Mouse (Mus musculus) forebrain, embryonic 11.5 days (tissue): ENCODE data around the gene Mgmt. TPM values are rescaled to one million over a fixed set of nuclear protein-coding genes. Genes with fewer than 3 reads are reported as not detected.
A peak's percentile ranks its signal among the peaks of the same experiment; 100 is the strongest.

Source experiments
- ATAC-seq: fragments of 200-750 bp; cut with Nextera tagmentation; replicated peaks from 2 replicates; pipeline ENCODE4 v1.8.0; 2017; ENCODE audit warnings: moderate TSS enrichment; ENCODE audit not compliant: low FRiP score
- DNase-seq: peaks from one replicate; pipeline ENCODE4 v3.0.0-alpha.2; 2017; ENCODE audit warnings: low spot score
- H3K27ac ChIP-seq: fragments of 300-500 bp; sonication (generic); 2 replicates; pipeline ENCODE4 v1.5.1; 2014; ENCODE audit warnings: low read depth, low read length
- H3K27me3 ChIP-seq: fragments of 300-500 bp; sonication (generic); 2 replicates; pipeline ENCODE4 v1.6.1; 2014; ENCODE audit warnings: mild to moderate bottlenecking, low read length, mixed read lengths; ENCODE audit not compliant: control insufficient read depth, insufficient read depth
- H3K36me3 ChIP-seq: fragments of 300-500 bp; sonication (generic); 2 replicates; pipeline ENCODE4 v1.6.1; 2014; ENCODE audit warnings: mild to moderate bottlenecking, low read length, moderate library complexity, mixed read lengths; ENCODE audit not compliant: control insufficient read depth, insufficient read depth
- H3K4me1 ChIP-seq: fragments of 300-500 bp; sonication (generic); replicated peaks from 2 replicates; pipeline ENCODE4 v1.6.1; 2014; ENCODE audit warnings: low read length, mixed read lengths; ENCODE audit not compliant: control insufficient read depth, insufficient read depth
- H3K4me2 ChIP-seq: fragments of 300-500 bp; sonication (generic); 2 replicates; pipeline ENCODE4 v1.6.1; 2014; ENCODE audit warnings: low read depth, mild to moderate bottlenecking, low read length, moderate library complexity, mixed read lengths; ENCODE audit not compliant: severe bottlenecking
- H3K4me3 ChIP-seq: fragments of 300-500 bp; sonication (generic); 2 replicates; pipeline ENCODE4 v1.5.1; 2014; ENCODE audit warnings: low read depth, low read length
- H3K9ac ChIP-seq: fragments of 300-500 bp; sonication (generic); 2 replicates; pipeline ENCODE4 v1.6.1; 2014; ENCODE audit warnings: low read length
- H3K9me3 ChIP-seq: fragments of 300-500 bp; sonication (generic); 2 replicates; pipeline ENCODE4 v1.6.1; 2016; ENCODE audit warnings: low read length, mixed read lengths; ENCODE audit not compliant: control insufficient read depth
- WGBS: fragments of 180-500 bp; shearing (Covaris S2); extraction: QIAGEN DNeasy Blood & Tissue Kit; methylation state at CpG from one replicate; pipeline ENCODE4 v1.1.7; 2014; 5-methylcytosine and 5-hydroxymethylcytosine counted together
- polyA plus RNA-seq: library from polyadenylated mRNA; unstranded; fragments of >200 nt; fragmentation: Nextera tagmentation; extraction: Ambion mirVana; gene quantifications from 2 replicates; pipeline ENCODE4 v1.2.1, GENCODE M21; 2014

The Mgmt gene
- polyA plus RNA-seq, 1 experiment from 2014 or later = 3.4 TPM

DNA sequence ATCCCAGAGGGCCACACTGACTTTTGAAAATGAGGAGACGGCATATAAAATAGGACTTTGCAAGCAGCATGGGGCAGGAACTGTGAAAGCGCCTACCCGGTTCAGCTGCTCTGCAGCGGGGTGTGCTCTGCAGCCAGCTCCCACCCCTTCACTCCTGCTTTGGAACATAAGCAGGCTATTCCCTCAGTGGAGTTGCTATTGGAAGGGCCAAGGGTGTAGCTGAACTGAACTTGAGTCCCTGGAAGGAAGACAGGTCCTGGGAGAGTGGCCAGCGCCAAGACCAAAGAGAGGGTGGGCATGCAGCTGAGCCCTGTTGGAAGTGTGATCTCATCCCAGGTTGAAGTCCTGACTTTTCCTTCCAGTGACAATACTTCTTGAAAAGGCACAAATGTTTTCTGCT, 179.5 kb downstream of the Mgmt start:
- DNase-seq = no peak
- WGBS = 86% methylated on average over 5 of the region's 5 CpGs
- Histone ChIP-seq H3K9ac (no peak overlapping the region), H3K27ac (no peak overlapping the region), H3K36me3 (no peaks in the 10 kb centered on the region), H3K9me3 (no peaks in the 10 kb centered on the region), H3K4me1 (no peaks in the 10 kb centered on the region), H3K27me3 (no peaks in the 10 kb centered on the region), H3K4me3 (no peak overlapping the region), H3K4me2 (no peak overlapping the region)
- ATAC-seq = no peak

DNA sequence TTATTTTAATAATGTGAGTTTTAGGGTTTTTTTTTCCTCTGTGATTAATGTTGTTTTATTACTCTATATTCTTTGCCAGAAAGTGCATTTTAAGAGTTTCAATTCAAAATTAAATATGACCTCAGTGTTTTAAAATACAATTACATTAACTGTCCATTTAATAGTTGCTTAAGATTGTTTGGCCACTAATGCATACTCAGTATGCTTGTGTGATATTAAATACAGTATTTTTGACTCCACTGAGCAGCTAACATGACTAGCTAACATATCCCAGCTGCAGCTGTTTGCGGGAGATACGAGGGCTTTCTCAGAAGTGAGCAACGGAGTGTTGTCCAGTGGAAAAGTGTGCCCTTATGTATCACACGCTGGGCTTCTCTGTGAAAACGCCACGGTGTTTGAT, 179.9 kb downstream of the Mgmt start:
- H3K27ac ChIP-seq = no peak overlapping the region
- ATAC-seq (no peak), DNase-seq (no peak)
- H3K36me3 ChIP-seq = no peaks in the 10 kb centered on the region
- no peak overlapping the region for H3K4me2 ChIP-seq
- H3K4me3 ChIP-seq = no peak overlapping the region
- no peaks in the 10 kb centered on the region for H3K27me3 ChIP-seq
- H3K9me3 ChIP-seq = no peaks in the 10 kb centered on the region
- WGBS = 92% methylated on average over 6 of the region's 6 CpGs
- H3K4me1 ChIP-seq = no peaks in the 10 kb centered on the region
- no peak overlapping the region for H3K9ac ChIP-seq

DNA sequence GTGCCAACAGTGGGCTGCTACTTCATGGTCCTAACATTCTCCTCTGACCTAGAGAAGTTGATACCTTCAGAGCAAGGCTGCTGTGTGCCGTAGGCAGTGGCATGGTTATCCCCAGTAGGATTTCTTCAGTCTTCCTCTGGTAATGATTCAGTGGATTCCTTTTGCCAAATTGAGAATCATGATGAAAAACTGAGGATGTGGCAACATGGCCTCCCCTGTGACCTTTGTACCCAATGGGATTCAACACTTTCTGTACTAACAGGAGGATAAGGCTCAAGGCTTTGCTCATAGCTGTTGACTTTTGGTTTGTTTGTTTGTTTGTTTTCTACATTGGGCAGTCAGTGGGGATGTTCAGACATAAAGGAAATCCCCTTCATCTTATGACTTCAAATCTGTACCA, 180.9 kb downstream of the Mgmt start:
- Histone ChIP-seq H3K27ac (no peak overlapping the region), H3K4me3 (no peak overlapping the region), H3K36me3 (no peaks in the 10 kb centered on the region), H3K9ac (no peak overlapping the region), H3K4me1 (no peaks in the 10 kb centered on the region), H3K27me3 (no peaks in the 10 kb centered on the region), H3K4me2 (no peak overlapping the region), H3K9me3 (no peaks in the 10 kb centered on the region)
- no peak for ATAC-seq
- WGBS = 92% methylated on average over 1 of the region's 1 CpGs
- no peak for DNase-seq

DNA sequence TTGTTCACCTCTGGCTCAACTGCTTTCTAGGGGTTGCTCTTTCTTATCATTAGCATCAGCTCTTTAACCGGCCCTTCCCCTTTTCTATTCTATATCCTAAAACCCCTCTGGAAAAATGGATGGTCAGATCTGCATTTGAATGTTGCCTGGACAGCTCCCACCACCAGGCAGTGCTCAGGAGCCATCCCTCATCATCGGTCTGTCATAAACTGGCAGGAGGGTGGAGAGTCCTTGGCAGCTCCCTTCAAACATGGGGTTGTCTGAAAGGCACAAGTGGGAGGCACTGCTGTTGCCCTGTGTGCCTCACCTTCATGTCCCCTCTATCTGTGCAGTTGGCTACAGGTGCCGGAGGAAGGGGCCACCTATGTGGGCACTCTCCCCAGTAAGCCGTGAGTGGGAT, 185.8 kb downstream of the Mgmt start:
- WGBS = 89% methylated on average over 4 of the region's 4 CpGs

DNA sequence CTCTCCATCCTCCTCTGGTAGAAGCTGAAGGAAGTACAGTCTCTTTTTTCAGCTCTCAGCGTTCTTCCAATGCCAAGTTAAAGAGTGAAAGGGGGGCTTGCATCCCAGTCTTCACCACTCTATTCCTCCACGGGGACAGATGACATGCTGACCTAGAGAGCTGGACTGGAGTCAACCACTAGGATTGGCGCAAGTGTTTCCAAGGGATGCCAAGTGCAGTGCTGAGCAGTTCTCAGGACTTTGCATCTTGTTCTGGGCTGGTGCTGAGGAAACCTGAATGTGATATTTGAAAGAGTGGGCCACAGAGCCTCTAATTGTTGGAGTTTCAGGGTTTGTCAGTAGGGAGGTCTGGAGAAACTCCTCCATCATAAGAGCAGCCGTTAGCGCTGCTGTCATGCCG, 187.8 kb downstream of the Mgmt start:
- ATAC-seq (no peak), DNase-seq (no peak)
- Histone ChIP-seq H3K9me3 (no peaks in the 10 kb centered on the region), H3K27me3 (no peaks in the 10 kb centered on the region), H3K36me3 (no peaks in the 10 kb centered on the region), H3K27ac (no peak overlapping the region), H3K9ac (no peak overlapping the region), H3K4me2 (no peak overlapping the region), H3K4me3 (no peak overlapping the region), H3K4me1 (peaks cover 3% of the 10 kb centered on the region; the same call in 1 of the 2 replicates)
- WGBS = 92% methylated on average over 6 of the region's 6 CpGs

More for the DNA sequence above, 185.8 kb downstream of the Mgmt start:
- H3K4me1 ChIP-seq = no peaks in the 10 kb centered on the region
- no peak overlapping the region for H3K9ac ChIP-seq
- H3K36me3 ChIP-seq = no peaks in the 10 kb centered on the region
- no peaks in the 10 kb centered on the region for H3K9me3 ChIP-seq
- DNase-seq (no peak), ATAC-seq (no peak)
- H3K4me2 ChIP-seq = no peak overlapping the region
- no peak overlapping the region for H3K27ac ChIP-seq
- H3K27me3 ChIP-seq = no peaks in the 10 kb centered on the region
- no peak overlapping the region for H3K4me3 ChIP-seq

DNA sequence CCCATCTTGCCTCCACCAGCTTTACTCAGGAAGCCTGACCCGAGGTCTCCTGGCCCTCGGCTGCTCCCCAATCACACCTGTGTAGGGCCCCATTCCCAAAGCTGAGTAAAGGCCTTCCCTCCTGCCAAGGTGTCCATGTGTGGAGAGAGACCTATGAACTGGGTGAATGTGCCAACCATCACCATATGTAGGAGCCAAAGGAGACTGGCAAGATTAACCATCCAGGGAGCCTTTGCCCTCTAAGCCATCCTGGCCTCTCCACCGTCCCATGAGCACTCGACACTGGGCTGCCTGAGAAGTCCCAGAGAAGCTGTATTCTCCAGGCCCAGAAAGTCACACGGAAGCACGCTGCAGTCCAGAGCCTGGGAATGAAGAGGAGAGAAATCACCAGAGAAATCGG, 190.2 kb downstream of the Mgmt start:
- Histone ChIP-seq H3K27ac (no peak overlapping the region), H3K4me3 (no peak overlapping the region), H3K27me3 (no peaks in the 10 kb centered on the region), H3K36me3 (no peaks in the 10 kb centered on the region), H3K9ac (no peak overlapping the region), H3K4me1 (peaks cover 3% of the 10 kb centered on the region; the same call in 1 of the 2 replicates), H3K4me2 (no peak overlapping the region), H3K9me3 (no peaks in the 10 kb centered on the region)
- ATAC-seq (no peak), DNase-seq (peak; percentile 19)
- 92% methylated on average over 7 of the region's 7 CpGs for WGBS

DNA sequence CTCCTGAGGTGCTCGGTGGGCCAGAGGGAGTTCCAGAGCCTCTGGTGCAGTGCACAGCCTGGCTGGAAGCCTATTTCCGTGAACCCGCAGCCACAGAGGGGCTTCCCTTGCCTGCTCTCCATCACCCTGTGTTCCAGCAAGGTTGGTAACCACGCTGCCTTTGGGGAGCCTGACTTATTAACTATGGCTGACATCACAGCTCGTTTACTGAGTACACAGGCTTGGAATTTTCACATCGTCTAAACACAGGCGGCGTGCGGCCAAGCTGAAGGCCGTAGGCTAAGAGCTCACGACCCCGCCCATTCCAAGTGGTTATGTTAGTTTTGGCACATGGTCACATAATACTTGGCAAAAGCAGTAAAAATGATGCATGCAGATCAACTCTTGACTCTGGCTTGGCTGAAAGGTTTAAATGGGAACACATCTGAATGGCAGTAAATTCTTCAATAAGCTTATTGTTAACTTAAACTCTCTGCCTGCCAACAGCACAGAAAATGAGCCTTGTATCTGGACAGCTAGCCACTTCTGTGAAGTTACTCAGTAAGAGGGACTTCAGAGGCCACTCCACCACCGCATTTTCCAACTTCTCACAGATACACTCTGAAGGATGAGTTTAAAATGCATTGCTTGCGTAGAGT, 191.7 kb downstream of the Mgmt start:
- Histone ChIP-seq H3K27ac (no peak overlapping the region), H3K27me3 (no peaks in the 10 kb centered on the region), H3K36me3 (no peaks in the 10 kb centered on the region), H3K9ac (no peak overlapping the region), H3K9me3 (no peaks in the 10 kb centered on the region), H3K4me1 (peaks cover 3% of the 10 kb centered on the region; the same call in 1 of the 2 replicates), H3K4me2 (0 out of 2 replicates have a peak overlapping the region, but pooled peaks have one; percentile 8), H3K4me3 (no peak overlapping the region)
- no peak for ATAC-seq
- no peak for DNase-seq
- 48% methylated on average over 14 of the region's 14 CpGs for WGBS

DNA sequence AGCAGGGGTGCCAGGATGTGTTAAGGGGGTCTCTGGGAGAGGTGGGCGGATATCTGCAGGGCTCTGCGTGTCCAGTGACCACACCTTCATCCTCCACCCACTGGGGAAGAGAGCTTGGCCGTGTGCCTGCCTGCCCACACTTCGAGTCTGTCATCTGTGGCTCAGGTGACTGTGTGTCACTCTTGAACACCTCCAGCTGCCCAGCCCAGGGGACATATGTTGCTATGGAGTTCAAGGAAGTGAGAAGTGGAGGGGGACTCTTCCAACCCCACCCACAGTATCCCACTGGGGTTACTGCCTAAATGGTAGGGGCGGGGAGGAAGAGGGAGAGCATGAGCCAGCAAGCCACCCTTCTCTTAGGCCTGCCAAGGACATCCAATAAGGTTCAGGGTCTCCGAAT, 192.7 kb downstream of the Mgmt start:
- H3K4me2 ChIP-seq = no peak overlapping the region
- no peaks in the 10 kb centered on the region for H3K36me3 ChIP-seq
- H3K9me3 ChIP-seq = no peaks in the 10 kb centered on the region
- no peaks in the 10 kb centered on the region for H3K27me3 ChIP-seq
- no peak overlapping the region for H3K9ac ChIP-seq
- no peak for DNase-seq
- peaks cover 3% of the 10 kb centered on the region; the same call in 1 of the 2 replicates for H3K4me1 ChIP-seq
- WGBS = 80% methylated on average over 6 of the region's 6 CpGs
- H3K4me3 ChIP-seq = no peak overlapping the region
- no peak overlapping the region for H3K27ac ChIP-seq
- no peak for ATAC-seq

DNA sequence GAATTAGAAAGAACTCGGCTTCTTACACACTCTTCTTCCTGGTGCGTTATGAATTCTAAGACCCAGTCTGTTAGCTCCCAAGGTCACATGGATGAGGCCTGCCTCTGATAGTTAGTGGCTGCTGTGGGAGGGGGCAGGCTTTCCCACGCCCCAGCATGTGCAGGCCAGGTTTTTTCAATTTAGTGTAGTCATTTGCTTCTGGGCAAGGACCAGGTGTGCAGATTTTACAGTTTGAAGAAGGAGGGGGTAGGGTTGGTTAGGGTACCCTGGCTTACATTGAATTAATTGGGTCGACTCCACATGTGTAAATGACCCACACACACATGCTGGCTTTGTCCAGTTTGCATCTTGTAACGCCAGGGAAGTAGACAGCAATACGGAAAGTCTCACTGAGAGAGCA, 193.7 kb downstream of the Mgmt start:
- Histone ChIP-seq H3K9me3 (no peaks in the 10 kb centered on the region), H3K4me2 (no peak overlapping the region), H3K9ac (no peak overlapping the region), H3K27ac (no peak overlapping the region), H3K36me3 (no peaks in the 10 kb centered on the region), H3K4me3 (no peak overlapping the region), H3K27me3 (no peaks in the 10 kb centered on the region), H3K4me1 (peaks cover 3% of the 10 kb centered on the region; the same call in 1 of the 2 replicates)
- ATAC-seq (no peak), DNase-seq (peak; percentile 41)
- WGBS = 82% methylated on average over 6 of the region's 6 CpGs
